Mouse (Mus musculus) MEL (cell line): ENCODE results near the gene Vps26c. TPM values are rescaled to one million over a fixed set of nuclear protein-coding genes. Genes with fewer than 3 reads are reported as not detected.
"Not testable (repeated sequence)": the region's sequence is repeated elsewhere in the genome, so short reads cannot be mapped to it uniquely, and the experiment has no call there.

Experiments used
- DNase-seq: peaks from one replicate; pipeline ENCODE4 v3.0.0; 2011; ENCODE audit warnings: low read depth, low spot score
- H3K27ac ChIP-seq: 2 replicates; pipeline ENCODE4 v1.5.1; 2012; ENCODE audit warnings: low read depth, mild to moderate bottlenecking, control low read depth, low read length, moderate library complexity; ENCODE audit not compliant: control insufficient read depth
- H3K27me3 ChIP-seq, 2 experiments: fragments of 150-350 bp in 1 of 2; sonication (generic) in 1 of 2; 2 replicates each; pipeline ENCODE4 v1.6.1; 2012; ENCODE audit warnings: low read length in 2 of 2, mild to moderate bottlenecking in 2 of 2, improper control_type of control experiment in 1 of 2, moderate library complexity in 1 of 2; ENCODE audit not compliant: insufficient read depth in 2 of 2, control insufficient read depth in 1 of 2
- H3K36me3 ChIP-seq, 2 experiments: 2 replicates each; pipeline ENCODE4 v1.6.1; 2012 to 2014; ENCODE audit warnings: low read length in 2 of 2, improper control_type of control experiment in 1 of 2, inconsistent platforms in 1 of 2, mild to moderate bottlenecking in 1 of 2; ENCODE audit not compliant: insufficient read depth in 2 of 2, control insufficient read depth in 1 of 2
- H3K4me1 ChIP-seq, 2 experiments: fragments of 150-350 bp in 1 of 2; sonication (generic) in 1 of 2; 2 replicates each; pipeline ENCODE4 v1.6.1; 2012; ENCODE audit warnings: low read length in 2 of 2, improper control_type of control experiment in 1 of 2, mild to moderate bottlenecking in 1 of 2; ENCODE audit not compliant: insufficient read depth in 2 of 2, control insufficient read depth in 1 of 2
- H3K4me3 ChIP-seq, 2 experiments: fragments of 150-350 bp in 1 of 2; sonication (generic) in 1 of 2; 2 replicates each; pipeline ENCODE4 v1.5.1; 2012; ENCODE audit warnings: low read depth in 2 of 2, low read length in 2 of 2, mild to moderate bottlenecking in 2 of 2, moderate library complexity in 2 of 2, control low read depth in 1 of 2, improper control_type of control experiment in 1 of 2; ENCODE audit not compliant: control insufficient read depth in 1 of 2, insufficient read depth in 1 of 2
- H3K79me2 ChIP-seq: 2 replicates; pipeline ENCODE4 v1.6.1; 2012; ENCODE audit warnings: mild to moderate bottlenecking, low read length, moderate library complexity; ENCODE audit not compliant: control insufficient read depth, poor library complexity, insufficient read depth
- H3K9ac ChIP-seq: 2 replicates; pipeline ENCODE4 v1.6.1; 2012; ENCODE audit warnings: low read depth, mild to moderate bottlenecking, control low read depth, low read length, moderate library complexity; ENCODE audit not compliant: control insufficient read depth, poor library complexity, severe bottlenecking
- H3K9me3 ChIP-seq: fragments of 150-350 bp; sonication (generic); replicated peaks from 2 replicates; pipeline ENCODE4 v1.6.1; 2012; ENCODE audit warnings: mild to moderate bottlenecking, low read length, improper control_type of control experiment, moderate library complexity; ENCODE audit not compliant: insufficient read depth
- BHLHE40 ChIP-seq: IDR thresholded peaks from 2 replicates; pipeline ENCODE4 v1.6.1; 2012; ENCODE audit warnings: low read depth, mild to moderate bottlenecking, inconsistent platforms, low read length, improper control_type of control experiment, borderline replicate concordance
- CHD1 ChIP-seq: IDR thresholded peaks from 2 replicates; pipeline ENCODE4 v1.6.1; 2012; ENCODE audit warnings: low read depth, mild to moderate bottlenecking, inconsistent platforms, low read length, improper control_type of control experiment
- ELF1 ChIP-seq: IDR thresholded peaks from 2 replicates; pipeline ENCODE4 v1.6.1; 2014; ENCODE audit warnings: low read depth, mild to moderate bottlenecking, inconsistent platforms, low read length, improper control_type of control experiment, moderate library complexity
- ETS1 ChIP-seq: IDR thresholded peaks from 2 replicates; pipeline ENCODE4 v1.6.1; 2012; ENCODE audit warnings: low read depth, mild to moderate bottlenecking, inconsistent platforms, low read length, improper control_type of control experiment, moderate library complexity
- GABPA ChIP-seq: IDR thresholded peaks from 2 replicates; pipeline ENCODE4 v1.6.1; 2012; ENCODE audit warnings: low read depth, mild to moderate bottlenecking, inconsistent platforms, low read length, improper control_type of control experiment, moderate library complexity
- MEF2A ChIP-seq: IDR thresholded peaks from 2 replicates; pipeline ENCODE4 v1.6.1; 2014; ENCODE audit warnings: low read depth, mild to moderate bottlenecking, inconsistent platforms, low read length, improper control_type of control experiment; ENCODE audit not compliant: poor library complexity, insufficient replicate concordance, severe bottlenecking; ENCODE audit errors: extremely low read depth
- MXI1 ChIP-seq: IDR thresholded peaks from 2 replicates; pipeline ENCODE4 v1.6.1; 2011; ENCODE audit warnings: mild to moderate bottlenecking, low read depth, low read length, improper control_type of control experiment
- MYC ChIP-seq: IDR thresholded peaks from 2 replicates; pipeline ENCODE4 v1.6.1; 2011; ENCODE audit warnings: low read depth, mild to moderate bottlenecking, low read length, improper control_type of control experiment, moderate library complexity
- POLR2AphosphoS5 ChIP-seq: IDR thresholded peaks from 2 replicates; pipeline ENCODE4 v1.6.1; 2012; ENCODE audit warnings: low read depth, borderline replicate concordance, mild to moderate bottlenecking, inconsistent platforms, low read length, moderate library complexity, mixed read lengths
- RAD21 ChIP-seq: IDR thresholded peaks from 2 replicates; pipeline ENCODE4 v1.6.1; 2011; ENCODE audit warnings: mild to moderate bottlenecking, low read depth, low read length, improper control_type of control experiment
- SIN3A ChIP-seq: IDR thresholded peaks from 2 replicates; pipeline ENCODE4 v1.6.1; 2012; ENCODE audit warnings: low read length, improper control_type of control experiment, inconsistent platforms
- USF1 ChIP-seq: IDR thresholded peaks from 2 replicates; pipeline ENCODE4 v1.6.1; 2014; ENCODE audit warnings: low read depth, mild to moderate bottlenecking, inconsistent platforms, low read length, improper control_type of control experiment, moderate library complexity
- ZMIZ1 ChIP-seq: IDR thresholded peaks from 2 replicates; pipeline ENCODE4 v1.6.1; 2012; ENCODE audit warnings: low read depth, mild to moderate bottlenecking, inconsistent platforms, low read length, improper control_type of control experiment, moderate library complexity
- ZNF384 ChIP-seq: IDR thresholded peaks from 2 replicates; pipeline ENCODE4 v1.6.1; 2012; ENCODE audit warnings: low read depth, mild to moderate bottlenecking, inconsistent platforms, low read length, improper control_type of control experiment
- polyA plus RNA-seq, 2 experiments: library from polyadenylated mRNA; stranded (reverse) in 1 of 2; unstranded in 1 of 2; fragments of >175 nt in 1 of 2; fragments of >200 nt in 1 of 2; gene quantifications; 2 replicates each; pipeline versions ENCODE4 v1.2.1 to v1.2.4; 2012; ENCODE audit warnings: low replicate concordance in 2 of 2, low read depth in 1 of 2; ENCODE audit not compliant: insufficient read length in 2 of 2, insufficient read depth in 1 of 2, missing spikeins in 1 of 2
- total RNA-seq: library from RNA; depleted of rRNA; stranded (reverse); fragments of 300-350 nt; gene quantifications from 2 replicates; pipeline ENCODE4 v1.2.3, GENCODE M21; 2012

Gene Vps26c
- total and polyA plus RNA-seq, 3 experiments, result 20.9 to 23.7 TPM; not detected in 1

DNA sequence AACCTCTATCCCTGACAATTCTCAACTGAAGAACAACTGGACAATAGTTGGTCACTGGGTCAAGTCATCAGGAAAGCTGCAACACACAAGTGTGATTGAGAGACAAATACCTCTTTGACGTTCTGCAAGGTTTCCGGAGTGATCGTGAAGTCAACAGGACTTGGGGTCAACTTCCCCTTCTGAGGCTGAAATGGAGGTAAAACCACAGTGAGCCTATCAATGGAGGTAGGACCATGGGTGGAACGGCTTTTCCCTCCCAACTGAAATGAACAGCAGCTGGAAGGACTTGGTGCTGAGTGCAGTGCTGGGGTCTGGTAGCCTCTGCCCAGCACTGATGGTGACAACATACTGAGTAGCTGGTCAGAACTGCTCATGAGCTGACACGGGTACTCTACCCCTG lies 22.4 kb downstream of the Vps26c start:
- H3K4me3 ChIP-seq, result no peak overlapping the region
- H3K36me3 ChIP-seq, result peaks cover 0 to 4% of the 10 kb centered on the region in 2 experiments; a peak in 1 of 4 replicates
- H3K79me2 ChIP-seq, result no peaks in the 10 kb centered on the region
- H3K27ac ChIP-seq, result no peak overlapping the region
- no peaks in the 10 kb centered on the region for H3K4me1 ChIP-seq
- H3K9ac ChIP-seq, result no peak overlapping the region
- no peak for DNase-seq
- TF ChIP-seq MXI1, result no peak
- TF ChIP-seq ETS1, result no peak
- no peak for TF ChIP-seq RAD21
- no peak for TF ChIP-seq CHD1
- no peak for TF ChIP-seq BHLHE40
- no peak for TF ChIP-seq MYC
- TF ChIP-seq MEF2A, result no peak
- no peak for TF ChIP-seq ELF1
- no peak for TF ChIP-seq POLR2AphosphoS5
- no peak for TF ChIP-seq GABPA
- TF ChIP-seq SIN3A, result no peak
- H3K9me3 ChIP-seq, result no peaks in the 10 kb centered on the region
- no peaks in the 10 kb centered on the region for H3K27me3 ChIP-seq

DNA sequence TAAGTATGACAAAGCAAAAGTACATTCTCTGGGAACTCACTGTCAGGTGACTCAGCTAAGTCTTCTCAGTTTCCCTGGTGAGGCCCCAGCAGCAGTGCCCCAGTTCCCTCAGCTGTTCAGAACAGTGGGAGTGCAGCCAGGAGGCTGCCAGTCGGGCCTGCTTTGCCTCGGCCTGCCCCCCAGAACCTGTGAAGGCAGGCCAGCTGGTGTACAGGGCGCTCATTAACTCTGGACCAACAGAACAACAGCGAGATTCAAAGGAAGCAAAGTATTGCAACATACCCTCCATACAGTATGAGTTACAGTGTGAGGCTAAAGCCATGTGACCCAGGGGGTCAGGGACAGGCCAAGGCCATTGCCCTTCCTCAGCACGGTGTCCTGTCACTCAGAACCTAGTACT lies 28.7 kb downstream of the Vps26c start:
- no peak for DNase-seq
- H3K4me3 ChIP-seq, result no peak overlapping the region

DNA sequence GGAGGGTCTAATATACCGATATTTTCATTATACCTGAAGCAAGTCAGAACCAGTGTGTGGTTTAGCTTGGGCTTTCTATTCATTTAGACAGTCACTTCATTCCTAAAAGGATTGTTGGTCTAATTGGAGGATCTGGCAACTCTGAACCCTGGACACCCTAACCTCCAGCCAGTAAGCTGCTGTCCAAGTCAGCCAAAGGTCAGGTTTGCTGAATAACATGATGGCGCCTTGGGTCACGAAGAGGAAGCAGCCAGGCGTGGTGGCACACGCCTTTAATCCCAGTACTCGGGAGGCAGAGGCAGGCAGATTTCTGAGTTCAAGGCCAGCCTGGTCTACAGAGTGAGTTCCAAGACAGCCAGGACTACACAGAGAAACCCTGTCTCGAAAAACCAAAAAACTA lies 29.5 kb downstream of the Vps26c start:
- not testable (repeated sequence) for DNase-seq, H3K9ac ChIP-seq, H3K4me1 ChIP-seq, H3K4me3 ChIP-seq, H3K27me3 ChIP-seq, H3K79me2 ChIP-seq, H3K27ac ChIP-seq, H3K9me3 ChIP-seq, H3K36me3 ChIP-seq

More for the DNA sequence above, 28.7 kb downstream of the Vps26c start:
- TF ChIP-seq ZMIZ1 (no peak), USF1 (no peak), BHLHE40 (no peak), ZNF384 (no peak), ETS1 (0 out of 2 replicates have a peak, but pooled peaks have one; percentile 11)
- Histone ChIP-seq H3K36me3 (peaks cover 0 to 2% of the 10 kb centered on the region in 2 experiments; a peak in 1 of 4 replicates), H3K9me3 (no peaks in the 10 kb centered on the region), H3K27me3 (no peaks in the 10 kb centered on the region), H3K4me1 (no peaks in the 10 kb centered on the region), H3K9ac (no peak overlapping the region), H3K27ac (no peak overlapping the region), H3K79me2 (no peaks in the 10 kb centered on the region)
